Mouse (Mus musculus) hindbrain, embryonic 10.5 days (tissue): ENCODE data around the gene Wnt5b. TPM values are rescaled to one million over a fixed set of nuclear protein-coding genes. Genes with fewer than 3 reads are reported as not detected.
A peak's percentile ranks its signal among the peaks of the same experiment; 100 is the strongest.

Experiments used
- DNase-seq: peaks from one replicate; pipeline ENCODE4 v3.0.0-alpha.2; 2017; ENCODE audit warnings: low spot score
- H3K27ac ChIP-seq: fragments of 300-500 bp; sonication (generic); 2 replicates; pipeline ENCODE4 v1.5.1; 2016; ENCODE audit warnings: mild to moderate bottlenecking, moderate library complexity
- H3K27me3 ChIP-seq: fragments of 300-500 bp; sonication (generic); 2 replicates; pipeline ENCODE4 v1.6.1; 2016; ENCODE audit warnings: mild to moderate bottlenecking; ENCODE audit not compliant: poor library complexity, insufficient read depth, severe bottlenecking
- H3K36me3 ChIP-seq: fragments of 300-500 bp; sonication (generic); 2 replicates; pipeline ENCODE4 v1.6.1; 2016; ENCODE audit warnings: mild to moderate bottlenecking, moderate library complexity
- H3K4me1 ChIP-seq: fragments of 300-500 bp; sonication (generic); replicated peaks from 2 replicates; pipeline ENCODE4 v1.6.1; 2016; ENCODE audit warnings: mild to moderate bottlenecking
- H3K4me3 ChIP-seq: fragments of 300-500 bp; sonication (generic); 2 replicates; pipeline ENCODE4 v1.5.1; 2016; ENCODE audit warnings: mild to moderate bottlenecking, moderate library complexity
- H3K9me3 ChIP-seq: fragments of 300-500 bp; sonication (generic); 2 replicates; pipeline ENCODE4 v1.6.1; 2016; ENCODE audit warnings: mild to moderate bottlenecking, moderate library complexity
- WGBS: fragments of 180-500 bp; shearing (Covaris S2); methylation state at CpG from one replicate; pipeline ENCODE4 v1.1.7; 2016; 5-methylcytosine and 5-hydroxymethylcytosine counted together
- polyA plus RNA-seq: library from polyadenylated mRNA; unstranded; fragments of >200 nt; fragmentation: Nextera tagmentation; extraction: Ambion mirVana; gene quantifications from 2 replicates; pipeline ENCODE4 v1.2.1, GENCODE M21; 2016

Wnt5b gene
- polyA plus RNA-seq = 7.9 and 8.8 TPM in 2 replicates

- H3K27me3 ChIP-seq = peaks cover 66% of the 10 kb centered on the region
- H3K4me3 ChIP-seq = peak within 1 kb of the TSS; percentile 75
- H3K36me3 ChIP-seq = no peaks in the 10 kb centered on the region
- WGBS = under 1% methylated on average over 110 of the region's 120 CpGs
- peak within 1 kb of the TSS; percentile 91 for H3K27ac ChIP-seq
- peak; percentile 57 for DNase-seq
- no peaks in the 10 kb centered on the region; the same call in 1 of the 2 replicates for H3K9me3 ChIP-seq
- peaks cover 34% of the 10 kb centered on the region for H3K4me1 ChIP-seq
Observed at GRCm38 (mm10) chr6:119543803-119544517, at the start of gene Wnt5b. Gene Wnt5b (minus strand): TSS chr6:119544347.

GRCm38 (mm10) chr6:119590872-119591271 is 46.7 kb upstream of the Wnt5b start:
- Histone ChIP-seq H3K4me1 (peaks cover 14% of the 10 kb centered on the region), H3K4me3 (no peak overlapping the region), H3K9me3 (no peaks in the 10 kb centered on the region), H3K27me3 (no peaks in the 10 kb centered on the region), H3K36me3 (peaks cover 10% of the 10 kb centered on the region; the same call in 1 of the 2 replicates), H3K27ac (no peak overlapping the region)
- WGBS = 73% methylated on average over 2 of the region's 2 CpGs
- no peak for DNase-seq

GRCm38 (mm10) chr6:119587897-119588296 is 43.8 kb upstream of the Wnt5b start:
- Histone ChIP-seq H3K4me3 (no peak overlapping the region), H3K27me3 (no peaks in the 10 kb centered on the region), H3K27ac (no peak overlapping the region), H3K36me3 (no peaks in the 10 kb centered on the region), H3K9me3 (no peaks in the 10 kb centered on the region), H3K4me1 (peaks cover 33% of the 10 kb centered on the region)
- 95% methylated on average over 2 of the region's 2 CpGs for WGBS
- DNase-seq = no peak

- H3K4me3 ChIP-seq = no peak overlapping the region
- no peak for DNase-seq
- no peaks in the 10 kb centered on the region for H3K36me3 ChIP-seq
- H3K27ac ChIP-seq = 0 out of 2 replicates have a peak overlapping the region, but pooled peaks have one; percentile 25
- no peaks in the 10 kb centered on the region for H3K9me3 ChIP-seq
- peaks cover 33% of the 10 kb centered on the region for H3K4me1 ChIP-seq
- no peaks in the 10 kb centered on the region for H3K27me3 ChIP-seq
Observed at GRCm38 (mm10) chr6:119587454-119587853, 43.3 kb upstream of the Wnt5b start.

GRCm38 (mm10) chr6:119585652-119586375 is 41.7 kb upstream of the Wnt5b start:
- no peaks in the 10 kb centered on the region for H3K9me3 ChIP-seq
- no peaks in the 10 kb centered on the region for H3K36me3 ChIP-seq
- peak overlapping the region; percentile 83 for H3K27ac ChIP-seq
- peaks cover 33% of the 10 kb centered on the region for H3K4me1 ChIP-seq
- 72% methylated on average over 5 of the region's 5 CpGs for WGBS
- H3K27me3 ChIP-seq = no peaks in the 10 kb centered on the region
- peak; percentile 55 for DNase-seq
- no peak overlapping the region for H3K4me3 ChIP-seq

- no peaks in the 10 kb centered on the region for H3K9me3 ChIP-seq
- no peak overlapping the region for H3K4me3 ChIP-seq
- H3K27me3 ChIP-seq = no peaks in the 10 kb centered on the region
- H3K4me1 ChIP-seq = peaks cover 33% of the 10 kb centered on the region
- DNase-seq = no peak
- H3K36me3 ChIP-seq = no peaks in the 10 kb centered on the region
- 85% methylated on average over 1 of the region's 1 CpGs for WGBS
- no peak overlapping the region for H3K27ac ChIP-seq
Observed at GRCm38 (mm10) chr6:119584061-119584460, 39.9 kb upstream of the Wnt5b start.

- Histone ChIP-seq H3K4me3 (no peak overlapping the region), H3K27ac (no peak overlapping the region), H3K27me3 (no peaks in the 10 kb centered on the region), H3K9me3 (no peaks in the 10 kb centered on the region), H3K4me1 (peaks cover 33% of the 10 kb centered on the region), H3K36me3 (no peaks in the 10 kb centered on the region)
- no peak for DNase-seq
- 93% methylated on average over 5 of the region's 5 CpGs for WGBS
Observed at GRCm38 (mm10) chr6:119583165-119583564, 39.0 kb upstream of the Wnt5b start.

- Histone ChIP-seq H3K27me3 (no peaks in the 10 kb centered on the region), H3K27ac (no peak overlapping the region), H3K36me3 (peaks cover 43% of the 10 kb centered on the region), H3K4me3 (no peak overlapping the region), H3K4me1 (no peaks in the 10 kb centered on the region), H3K9me3 (no peaks in the 10 kb centered on the region)
- WGBS = 98% methylated on average over 4 of the region's 4 CpGs
- no peak for DNase-seq
Observed at GRCm38 (mm10) chr6:119576706-119577105, 32.6 kb upstream of the Wnt5b start.

- no peak overlapping the region for H3K4me3 ChIP-seq
- H3K27me3 ChIP-seq = no peaks in the 10 kb centered on the region
- no peak for DNase-seq
- H3K9me3 ChIP-seq = no peaks in the 10 kb centered on the region
- WGBS = 95% methylated on average over 12 of the region's 12 CpGs
- H3K36me3 ChIP-seq = peaks cover 45% of the 10 kb centered on the region
- no peak overlapping the region for H3K27ac ChIP-seq
- H3K4me1 ChIP-seq = no peaks in the 10 kb centered on the region
Observed at GRCm38 (mm10) chr6:119575331-119575730, 31.2 kb upstream of the Wnt5b start.

- H3K9me3 ChIP-seq = no peaks in the 10 kb centered on the region
- no peak overlapping the region for H3K4me3 ChIP-seq
- H3K27ac ChIP-seq = no peak overlapping the region
- H3K4me1 ChIP-seq = no peaks in the 10 kb centered on the region
- no peaks in the 10 kb centered on the region for H3K27me3 ChIP-seq
- 86% methylated on average over 7 of the region's 7 CpGs for WGBS
- DNase-seq = no peak
- peaks cover 48% of the 10 kb centered on the region for H3K36me3 ChIP-seq
Observed at GRCm38 (mm10) chr6:119572296-119572695, 28.1 kb upstream of the Wnt5b start.

- Histone ChIP-seq H3K4me1 (peaks cover 5% of the 10 kb centered on the region), H3K27ac (no peak overlapping the region), H3K4me3 (no peak overlapping the region), H3K27me3 (no peaks in the 10 kb centered on the region), H3K36me3 (peaks cover 48% of the 10 kb centered on the region), H3K9me3 (no peaks in the 10 kb centered on the region)
- 85% methylated on average over 4 of the region's 4 CpGs for WGBS
- no peak for DNase-seq
Observed at GRCm38 (mm10) chr6:119570797-119571196, 26.6 kb upstream of the Wnt5b start.

- Histone ChIP-seq H3K4me3 (no peak overlapping the region), H3K36me3 (peaks cover 24% of the 10 kb centered on the region), H3K9me3 (no peaks in the 10 kb centered on the region), H3K4me1 (peaks cover 5% of the 10 kb centered on the region), H3K27me3 (no peaks in the 10 kb centered on the region), H3K27ac (no peak overlapping the region)
- DNase-seq = no peak
- 75% methylated on average over 2 of the region's 2 CpGs for WGBS
Observed at GRCm38 (mm10) chr6:119568339-119568738, 24.2 kb upstream of the Wnt5b start.
